Comparison of ENCODE assay signal across 8 mouse cellular contexts in genomic region chr14:14067648-14068472, GRCm38 (mm10). TPM values are rescaled to one million over a fixed set of nuclear protein-coding genes. Genes with fewer than 3 reads are reported as not detected.
A peak's percentile ranks its signal among the peaks of the same experiment; 100 is the strongest.
DNase-seq lines count a peak whose midpoint lies in the region; ATAC-seq lines count a peak whose summit lies in the region.

No protein-coding gene starts in this region.

- peak overlapping the region; percentile 18; the same call in 1 of the 2 replicates for H3K4me3 ChIP-seq in forebrain, embryonic 13.5 days
- peak overlapping the region; percentile 28 for H3K4me3 ChIP-seq in hindbrain, embryonic 10.5 days
- H3K4me3 ChIP-seq in limb, embryonic 11.5 days (ENCODE audit: low read depth, low read length) = no peak overlapping the region
- H3K4me3 ChIP-seq in midbrain, embryonic 10.5 days = peak overlapping the region; percentile 47

- no peaks in the 10 kb centered on the region for H3K36me3 ChIP-seq in forebrain, embryonic 13.5 days (ENCODE audit: poor library complexity, severe bottlenecking)
- H3K36me3 ChIP-seq in hindbrain, embryonic 10.5 days = no peaks in the 10 kb centered on the region
- H3K36me3 ChIP-seq in limb, embryonic 11.5 days (ENCODE audit: control insufficient read depth, insufficient read depth, low read length) = no peaks in the 10 kb centered on the region
- H3K36me3 ChIP-seq in midbrain, embryonic 10.5 days = no peaks in the 10 kb centered on the region
- H3K36me3 ChIP-seq in splenic B cell, adult 2 months (ENCODE audit: control insufficient read depth, insufficient read depth, low read length, poor library complexity, severe bottlenecking) = 0 out of 2 replicates have a peak, but pooled peaks cover 3% of the 10 kb centered on the region

- no peaks in the 10 kb centered on the region for H3K9me3 ChIP-seq in forebrain, embryonic 13.5 days (replicated peaks)
- no peaks in the 10 kb centered on the region for H3K9me3 ChIP-seq in hindbrain, embryonic 10.5 days
- no peaks in the 10 kb centered on the region for H3K9me3 ChIP-seq in limb, embryonic 11.5 days (ENCODE audit: control insufficient read depth, low read length)
- no peaks in the 10 kb centered on the region for H3K9me3 ChIP-seq in midbrain, embryonic 10.5 days (replicated peaks)

- peak overlapping the region; percentile 50 for H3K4me2 ChIP-seq in forebrain, embryonic 13.5 days
- H3K4me2 ChIP-seq in limb, embryonic 11.5 days (ENCODE audit: low read depth, severe bottlenecking) = no peak overlapping the region

- H3K9ac ChIP-seq in forebrain, embryonic 13.5 days = peak overlapping the region; percentile 45
- H3K9ac ChIP-seq in limb, embryonic 11.5 days (ENCODE audit: low read length) = no peak overlapping the region

- no peaks in the 10 kb centered on the region for H3K27me3 ChIP-seq in forebrain, embryonic 13.5 days
- H3K27me3 ChIP-seq in hindbrain, embryonic 10.5 days (ENCODE audit: insufficient read depth, poor library complexity, severe bottlenecking) = no peaks in the 10 kb centered on the region
- H3K27me3 ChIP-seq in limb, embryonic 11.5 days (ENCODE audit: control insufficient read depth, insufficient read depth, low read length) = no peaks in the 10 kb centered on the region
- H3K27me3 ChIP-seq in midbrain, embryonic 10.5 days (ENCODE audit: low read depth, poor library complexity, severe bottlenecking) = no peaks in the 10 kb centered on the region
- no peaks in the 10 kb centered on the region for H3K27me3 ChIP-seq in splenic B cell, adult 2 months (ENCODE audit: control insufficient read depth, insufficient read depth, low read length, poor library complexity, severe bottlenecking)

- WGBS in forebrain, embryonic 13.5 days = 5% methylated on average over 10 of the region's 10 CpGs
- 14% methylated on average over 10 of the region's 10 CpGs for WGBS in hindbrain, embryonic 10.5 days
- WGBS in limb, embryonic 11.5 days = 18% methylated on average over 10 of the region's 10 CpGs
- 7% methylated on average over 10 of the region's 10 CpGs for WGBS in midbrain, embryonic 10.5 days

- intact Hi-C loops in heart, postnatal 25 days (cut with DNase I) = no loop called here

- H3K4me1 ChIP-seq in forebrain, embryonic 13.5 days = peaks cover 80% of the 10 kb centered on the region
- H3K4me1 ChIP-seq in hindbrain, embryonic 10.5 days (replicated peaks) = peaks cover 72% of the 10 kb centered on the region
- peaks cover 3% of the 10 kb centered on the region; the same call in 1 of the 2 replicates for H3K4me1 ChIP-seq in limb, embryonic 11.5 days (ENCODE audit: control insufficient read depth, insufficient read depth, low read length)
- H3K4me1 ChIP-seq in midbrain, embryonic 10.5 days = peaks cover 95% of the 10 kb centered on the region

- DNase-seq in heart, adult 11 months = peak; percentile 95
- no peak for DNase-seq in heart, postnatal 25 days (ENCODE audit: low spot score)
- peak; percentile 46 for DNase-seq in cerebellum, adult 11 months
- peak; percentile 33 for DNase-seq in hindbrain, embryonic 10.5 days (ENCODE audit: low spot score)
- no peak for DNase-seq in limb, embryonic 11.5 days (ENCODE audit: low spot score)
- peak; percentile 69 for DNase-seq in midbrain, embryonic 10.5 days (ENCODE audit: low spot score)
- DNase-seq in splenic B cell, adult 2 months (ENCODE audit: low read depth, low spot score) = peak; percentile 41

- ATAC-seq in forebrain, embryonic 13.5 days = no peak
- 0 out of 2 replicates have a peak, but pooled peaks have one; percentile 35 for ATAC-seq in limb, embryonic 11.5 days (ENCODE audit: insufficient number of reproducible peaks, low FRiP score, low TSS enrichment, low read depth)

- peak overlapping the region; percentile 75 for H3K27ac ChIP-seq in forebrain, embryonic 13.5 days
- peak overlapping the region; percentile 79 for H3K27ac ChIP-seq in hindbrain, embryonic 10.5 days
- H3K27ac ChIP-seq in limb, embryonic 11.5 days (replicated peaks; ENCODE audit: low read depth, low read length) = no peak overlapping the region
- H3K27ac ChIP-seq in midbrain, embryonic 10.5 days (replicated peaks) = peak overlapping the region; percentile 88

RNA-seq across cellular contexts. Expression of gene Psmd6, which starts 52.9 kb away (rescaled TPM):
- 10 to 100 TPM; 78.7 to 84.2 TPM for total RNA-seq in heart, postnatal 25 days (2021)
- 308 and 313 TPM in 2 replicates for polyA plus RNA-seq in forebrain, embryonic 13.5 days (2015; fragmentation: Nextera tagmentation; extraction: Ambion mirVana)
- 285 and 294 TPM in 2 replicates for polyA plus RNA-seq in hindbrain, embryonic 10.5 days (2016; fragmentation: Nextera tagmentation; extraction: Ambion mirVana)
- polyA plus RNA-seq in limb, embryonic 11.5 days (2014; fragmentation: Nextera tagmentation; extraction: Ambion mirVana) = 290 and 298 TPM in 2 replicates
- polyA plus RNA-seq in midbrain, embryonic 10.5 days (2016; fragmentation: Nextera tagmentation; extraction: Ambion mirVana) = 301 and 307 TPM in 2 replicates

Comparison
In these comparisons a context has a peak if more than half of its experiments do, and no peak if none do; other contexts are left out.
1. DNase-seq: peak in heart, adult 11 months (single experiment), cerebellum, adult 11 months (single experiment), hindbrain, embryonic 10.5 days (single experiment), midbrain, embryonic 10.5 days (single experiment) and splenic B cell, adult 2 months (single experiment); none in heart, postnatal 25 days (single experiment) and limb, embryonic 11.5 days (single experiment).